Mouse (Mus musculus): ENCODE measurements around the gene Hist1h3i. TPM values are rescaled to one million over a fixed set of nuclear protein-coding genes. Genes with fewer than 3 reads are reported as not detected.
A peak's percentile ranks its signal among the peaks of the same experiment; 100 is the strongest.
"Not testable (repeated sequence)": the region's sequence is repeated elsewhere in the genome, so short reads cannot be mapped to it uniquely, and the experiment has no call there.

Gene Hist1h3i
- total and polyA plus RNA-seq, 3 experiments = 1.7 to 13.1 (median 9.1) TPM

- Histone ChIP-seq H3K4me3 (no peak overlapping the region), H3K9ac (ENCODE audit: low read depth, low read length) (no peak overlapping the region), H3K36me3 (ENCODE audit: control insufficient read depth, insufficient read depth, low read length) (peaks cover 2% of the 10 kb centered on the region; the same call in 1 of the 2 replicates), H3K27me3 (ENCODE audit: control insufficient read depth, insufficient read depth, low read length) (no peaks in the 10 kb centered on the region), H3K27ac (no peak overlapping the region), H3K4me1 (ENCODE audit: control insufficient read depth, insufficient read depth, low read length) (no peaks in the 10 kb centered on the region; the same call in 1 of the 2 replicates), H3K79me2 (replicated peaks; ENCODE audit: control insufficient read depth, insufficient read depth, low read length) (no peaks in the 10 kb centered on the region)
- intact Hi-C loops (cut with DNase I) = no loop called here
- whole genome bisulfite sequencing = 79% methylated on average over 1 of the region's 1 CpGs
- no peak for DNase-seq
- TF ChIP-seq CTCF (IDR thresholded peaks at IDR 0.05) (no peak), EP300 (IDR thresholded peaks at IDR 0.05; ENCODE audit: insufficient read depth, low read depth, low read length) (no peak), POLR2A (IDR thresholded peaks at IDR 0.05; ENCODE audit: insufficient read depth, low read depth, low read length) (no peak)
Observed at GRCm38 (mm10) chr13:21745006-21745405, 38.2 kb downstream of the Hist1h3i start.

DNA sequence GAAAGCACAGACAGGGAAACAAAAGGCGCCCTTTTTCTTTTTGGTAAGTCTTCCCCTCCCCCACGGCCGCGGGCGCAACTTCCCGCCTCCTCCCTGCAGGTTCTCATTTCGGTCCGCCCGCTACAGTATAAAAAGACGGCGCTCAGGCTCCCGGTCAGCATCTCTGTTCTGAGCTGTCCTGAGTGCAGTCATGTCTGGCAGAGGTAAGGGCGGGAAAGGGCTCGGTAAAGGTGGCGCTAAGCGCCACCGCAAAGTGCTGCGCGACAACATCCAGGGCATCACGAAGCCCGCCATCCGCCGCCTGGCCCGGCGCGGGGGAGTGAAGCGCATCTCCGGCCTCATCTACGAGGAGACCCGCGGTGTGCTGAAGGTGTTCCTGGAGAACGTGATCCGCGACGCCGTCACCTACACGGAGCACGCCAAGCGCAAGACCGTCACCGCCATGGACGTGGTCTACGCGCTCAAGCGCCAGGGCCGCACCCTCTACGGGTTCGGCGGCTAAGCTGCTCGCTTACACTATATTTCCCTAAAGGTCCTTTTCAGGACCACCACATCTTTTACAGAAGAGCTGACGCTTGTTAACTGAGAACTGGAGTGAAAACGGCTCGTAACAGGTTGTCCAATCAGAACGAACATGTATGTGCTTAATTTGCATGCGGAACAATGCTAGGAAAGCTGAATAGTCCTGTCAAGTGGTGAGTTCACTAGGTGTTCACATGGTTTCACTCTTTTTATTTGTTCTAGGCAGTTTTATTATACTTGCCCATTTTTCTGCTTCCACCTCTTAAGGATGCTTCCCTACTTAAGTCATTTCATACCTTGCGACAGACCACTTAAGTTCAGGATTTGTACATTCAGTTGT, 48.0 kb downstream of the Hist1h3i start, which contains the start of gene Hist1h4j:
Hist1h4j (plus strand) TSS at position 159 of the 862 bp plus-strand sequence.
- 1% methylated on average over 48 of the region's 56 CpGs for WGBS
- DNase-seq = peak; percentile 71 to 77
- H3K27ac ChIP-seq = peak within 1 kb of the TSS; percentile 67
- H3K4me3 ChIP-seq = peak within 1 kb of the TSS; percentile 40
- peak within 1 kb of the TSS; percentile 37 for H3K9ac ChIP-seq (ENCODE audit: low read depth, low read length)
- not testable (repeated sequence) for H3K4me1 ChIP-seq (ENCODE audit: control insufficient read depth, insufficient read depth, low read length); H3K27me3 ChIP-seq (ENCODE audit: control insufficient read depth, insufficient read depth, low read length); H3K36me3 ChIP-seq (ENCODE audit: control insufficient read depth, insufficient read depth, low read length); H3K79me2 ChIP-seq (replicated peaks; ENCODE audit: control insufficient read depth, insufficient read depth, low read length)
- peak; percentile 75 for TF ChIP-seq POLR2A (IDR thresholded peaks at IDR 0.05; ENCODE audit: insufficient read depth, low read depth, low read length)
- intact Hi-C loops (cut with DNase I) = loop anchor here (1.0 to 2.0 kb wide), 3 partner anchors 16 to 24 kb away; partner anchors contain the start of gene Hist1h4k

- under 1% methylated on average over 21 of the region's 21 CpGs for WGBS
- H3K4me3 ChIP-seq = peak overlapping the region; percentile 40
- H3K9ac ChIP-seq (ENCODE audit: low read depth, low read length) = peak overlapping the region; percentile 37; the same call in 1 of the 2 replicates
- TF ChIP-seq CTCF (IDR thresholded peaks at IDR 0.05) (peak; percentile 91), EP300 (IDR thresholded peaks at IDR 0.05; ENCODE audit: insufficient read depth, low read depth, low read length) (0 out of 2 replicates have a peak, but pooled peaks have one; percentile 70), POLR2A (IDR thresholded peaks at IDR 0.05; ENCODE audit: insufficient read depth, low read depth, low read length) (no peak)
- intact Hi-C loops (cut with DNase I) = loop anchor here (1.0 to 2.0 kb wide), 3 partner anchors 17 to 23 kb away; partner anchors contain the start of gene Hist1h4k
- H3K79me2 ChIP-seq (replicated peaks; ENCODE audit: control insufficient read depth, insufficient read depth, low read length) = no peaks in the 10 kb centered on the region
- H3K4me1 ChIP-seq (ENCODE audit: control insufficient read depth, insufficient read depth, low read length) = peaks cover 2% of the 10 kb centered on the region
- no peaks in the 10 kb centered on the region for H3K36me3 ChIP-seq (ENCODE audit: control insufficient read depth, insufficient read depth, low read length)
- DNase-seq = peak; percentile 62 to 70
- H3K27me3 ChIP-seq (ENCODE audit: control insufficient read depth, insufficient read depth, low read length) = no peaks in the 10 kb centered on the region
- peak overlapping the region; percentile 67 for H3K27ac ChIP-seq
Observed at GRCm38 (mm10) chr13:21734010-21734905, 48.9 kb downstream of the Hist1h3i start.

- Histone ChIP-seq H3K36me3 (ENCODE audit: control insufficient read depth, insufficient read depth, low read length) (no peaks in the 10 kb centered on the region), H3K9ac (ENCODE audit: low read depth, low read length) (no peak overlapping the region), H3K79me2 (replicated peaks; ENCODE audit: control insufficient read depth, insufficient read depth, low read length) (no peaks in the 10 kb centered on the region), H3K27ac (no peak overlapping the region), H3K4me1 (ENCODE audit: control insufficient read depth, insufficient read depth, low read length) (peaks cover 2% of the 10 kb centered on the region), H3K4me3 (no peak overlapping the region), H3K27me3 (ENCODE audit: control insufficient read depth, insufficient read depth, low read length) (no peaks in the 10 kb centered on the region)
- intact Hi-C loops (cut with DNase I) = no loop called here
- DNase-seq = no peak
- 82% methylated on average over 5 of the region's 5 CpGs for WGBS
- TF ChIP-seq CTCF (IDR thresholded peaks at IDR 0.05) (no peak), POLR2A (IDR thresholded peaks at IDR 0.05; ENCODE audit: insufficient read depth, low read depth, low read length) (no peak), EP300 (IDR thresholded peaks at IDR 0.05; ENCODE audit: insufficient read depth, low read depth, low read length) (no peak)
Observed at GRCm38 (mm10) chr13:21733466-21733865, 49.7 kb downstream of the Hist1h3i start.

Small RNAs within 50 kb of the gene (microRNA-seq; reads per million reads assigned to microRNA genes)
- 0 reads per million in 2 experiments for gene Gm19658
- 0 reads per million in 2 experiments for gene Gm44346
- gene Gm44454 = 0 reads per million in 2 experiments
- 0 reads per million in 2 experiments for gene Gm44466

Other genes with a start within 250 kb of the Hist1h3i start
- not detected for gene Olfr1366, start 240.6 kb downstream of the Hist1h3i start, total RNA-seq (2021)
- not detected in 2 replicates for gene Olfr1366, start 240.6 kb downstream of the Hist1h3i start, polyA plus RNA-seq (2012; rRNA removed)
- not detected for gene Olfr1535, start 223.5 kb downstream of the Hist1h3i start, total RNA-seq (2021)
- gene Olfr1535, start 223.5 kb downstream of the Hist1h3i start, polyA plus RNA-seq (2012; rRNA removed) = not detected in 2 replicates
- not detected for gene Olfr1364, start 201.6 kb downstream of the Hist1h3i start, total RNA-seq (2021)
- gene Olfr1364, start 201.6 kb downstream of the Hist1h3i start, polyA plus RNA-seq (2012; rRNA removed) = not detected in 2 replicates
- gene Olfr1362, start 169.3 kb downstream of the Hist1h3i start, total RNA-seq (2021) = not detected
- not detected in 2 replicates for gene Olfr1362, start 169.3 kb downstream of the Hist1h3i start, polyA plus RNA-seq (2012; rRNA removed)
- not detected for gene Olfr11, start 140.9 kb downstream of the Hist1h3i start, total RNA-seq (2021)
- gene Olfr11, start 140.9 kb downstream of the Hist1h3i start, polyA plus RNA-seq (2012; rRNA removed) = not detected in 2 replicates
- not detected for gene Olfr1361, start 120.0 kb downstream of the Hist1h3i start, total RNA-seq (2021)
- gene Olfr1361, start 120.0 kb downstream of the Hist1h3i start, polyA plus RNA-seq (2012; rRNA removed) = not detected in 2 replicates
- gene Olfr1360, start 106.0 kb downstream of the Hist1h3i start, total RNA-seq (2021) = not detected
- not detected in 2 replicates for gene Olfr1360, start 106.0 kb downstream of the Hist1h3i start, polyA plus RNA-seq (2012; rRNA removed)
- gene Olfr1359, start 85.3 kb downstream of the Hist1h3i start, total RNA-seq (2021) = not detected
- gene Olfr1359, start 85.3 kb downstream of the Hist1h3i start, polyA plus RNA-seq (2012; rRNA removed) = not detected in 2 replicates
- gene Hist1h2bl, start 67.2 kb downstream of the Hist1h3i start, total RNA-seq (2021) = 10 to 100 TPM; 10.5 to 12.9 TPM
- not detected in 2 replicates for gene Hist1h2bl, start 67.2 kb downstream of the Hist1h3i start, polyA plus RNA-seq (2012; rRNA removed)
- gene Hist1h2ai, start 66.9 kb downstream of the Hist1h3i start, total RNA-seq (2021) = 1 to 10 TPM; 3.5 to 9.1 TPM
- 1.6 TPM in 1 of 2 replicates, not detected in the other for gene Hist1h2ai, start 66.9 kb downstream of the Hist1h3i start, polyA plus RNA-seq (2012; rRNA removed)
- gene Hist1h3h, start 65.7 kb downstream of the Hist1h3i start, total RNA-seq (2021) = 1 to 10 TPM; 5.5 to 9.1 TPM
- gene Hist1h3h, start 65.7 kb downstream of the Hist1h3i start, polyA plus RNA-seq (2012; rRNA removed) = not detected in 2 replicates
- gene Hist1h2bm, start 61.3 kb downstream of the Hist1h3i start, total RNA-seq (2021) = 1 to 10 TPM in 1 of 2 experiments, under 1 TPM in 1; 0.78 to 2.8 TPM
- gene Hist1h2bm, start 61.3 kb downstream of the Hist1h3i start, polyA plus RNA-seq (2012; rRNA removed) = 0.27 TPM in 1 of 2 replicates, not detected in the other
- 1 to 10 TPM; 1.8 to 3.2 TPM for gene Hist1h4j, start 48.3 kb downstream of the Hist1h3i start, total RNA-seq (2021)
- 0.73 TPM in 1 of 2 replicates, not detected in the other for gene Hist1h4j, start 48.3 kb downstream of the Hist1h3i start, polyA plus RNA-seq (2012; rRNA removed)
- gene Hist1h4k, start 32.9 kb downstream of the Hist1h3i start, total RNA-seq (2021) = 10 to 100 TPM; 24.6 to 31.5 TPM
- gene Hist1h4k, start 32.9 kb downstream of the Hist1h3i start, polyA plus RNA-seq (2012; rRNA removed) = 4.9 TPM in 1 of 2 replicates, not detected in the other
- 1 to 10 TPM; 1.3 to 4.2 TPM for gene Hist1h2ak, start 29.5 kb downstream of the Hist1h3i start, total RNA-seq (2021)
- 0.62 TPM in 1 of 2 replicates, not detected in the other for gene Hist1h2ak, start 29.5 kb downstream of the Hist1h3i start, polyA plus RNA-seq (2012; rRNA removed)
- 1 to 10 TPM; 2.6 to 6.9 TPM for gene Hist1h2bn, start 29.2 kb downstream of the Hist1h3i start, total RNA-seq (2021)
- 1.6 and 1.9 TPM in 2 replicates for gene Hist1h2bn, start 29.2 kb downstream of the Hist1h3i start, polyA plus RNA-seq (2012; rRNA removed)
- gene Hist1h1b, start 2.7 kb downstream of the Hist1h3i start, total RNA-seq (2021) = 1 to 10 TPM; 2.3 to 2.5 TPM
- gene Hist1h1b, start 2.7 kb downstream of the Hist1h3i start, polyA plus RNA-seq (2012; rRNA removed) = not detected in 2 replicates
- not detected for gene Hist1h2an, start 3.8 kb upstream of the Hist1h3i start, total RNA-seq (2021)
- gene Hist1h2an, start 3.8 kb upstream of the Hist1h3i start, polyA plus RNA-seq (2012; rRNA removed) = not detected in 2 replicates
- 1 to 10 TPM; 1.9 to 2.3 TPM for gene Hist1h2bp, start 4.1 kb upstream of the Hist1h3i start, total RNA-seq (2021)
- gene Hist1h2bp, start 4.1 kb upstream of the Hist1h3i start, polyA plus RNA-seq (2012; rRNA removed) = not detected in 2 replicates
- gene Hist1h2bq, start 26.8 kb upstream of the Hist1h3i start, total RNA-seq (2021) = 10 to 100 TPM; 24.4 to 26.4 TPM
- gene Hist1h2bq, start 26.8 kb upstream of the Hist1h3i start, polyA plus RNA-seq (2012; rRNA removed) = 3.5 and 12.7 TPM in 2 replicates
- 1 to 10 TPM in 1 of 2 experiments, not detected in 1; 7.1 TPM for gene Hist1h2ao, start 27.1 kb upstream of the Hist1h3i start, total RNA-seq (2021)
- gene Hist1h2ao, start 27.1 kb upstream of the Hist1h3i start, polyA plus RNA-seq (2012; rRNA removed) = not detected in 2 replicates
- 10 to 100 TPM; 42.6 to 56.8 TPM for gene Hist1h4m, start 28.4 kb upstream of the Hist1h3i start, total RNA-seq (2021)
- 1.6 TPM in 1 of 2 replicates, not detected in the other for gene Hist1h4m, start 28.4 kb upstream of the Hist1h3i start, polyA plus RNA-seq (2012; rRNA removed)
- gene Hist1h4n, start 48.8 kb upstream of the Hist1h3i start, total RNA-seq (2021) = 1 to 10 TPM; 3.7 to 4.9 TPM
- 1.7 and 4.4 TPM in 2 replicates for gene Hist1h4n, start 48.8 kb upstream of the Hist1h3i start, polyA plus RNA-seq (2012; rRNA removed)
- 1 to 10 TPM; 2.8 to 9.6 TPM for gene Hist1h2ap, start 50.1 kb upstream of the Hist1h3i start, total RNA-seq (2021)
- gene Hist1h2ap, start 50.1 kb upstream of the Hist1h3i start, polyA plus RNA-seq (2012; rRNA removed) = 1.1 and 3.4 TPM in 2 replicates
- 10 to 100 TPM; 24.3 to 26.7 TPM for gene Hist1h2br, start 50.4 kb upstream of the Hist1h3i start, total RNA-seq (2021)
- 3.5 and 12.7 TPM in 2 replicates for gene Hist1h2br, start 50.4 kb upstream of the Hist1h3i start, polyA plus RNA-seq (2012; rRNA removed)
- under 1 TPM; 0.70 to 0.73 TPM for gene Zfp184, start 161.7 kb upstream of the Hist1h3i start, total RNA-seq (2021)
- gene Zfp184, start 161.7 kb upstream of the Hist1h3i start, polyA plus RNA-seq (2012; rRNA removed) = 0.35 and 0.43 TPM in 2 replicates
- not detected for gene Pom121l2, start 197.8 kb upstream of the Hist1h3i start, total RNA-seq (2021)
- 0.06 TPM in 2 replicates for gene Pom121l2, start 197.8 kb upstream of the Hist1h3i start, polyA plus RNA-seq (2012; rRNA removed)
- gene Prss16, start 226.4 kb upstream of the Hist1h3i start, total RNA-seq (2021) = not detected
- gene Prss16, start 226.4 kb upstream of the Hist1h3i start, polyA plus RNA-seq (2012; rRNA removed) = 0.23 TPM in 1 of 2 replicates, not detected in the other

Measured in heart, adult 2 months (tissue).